In the genomic region with DNA sequence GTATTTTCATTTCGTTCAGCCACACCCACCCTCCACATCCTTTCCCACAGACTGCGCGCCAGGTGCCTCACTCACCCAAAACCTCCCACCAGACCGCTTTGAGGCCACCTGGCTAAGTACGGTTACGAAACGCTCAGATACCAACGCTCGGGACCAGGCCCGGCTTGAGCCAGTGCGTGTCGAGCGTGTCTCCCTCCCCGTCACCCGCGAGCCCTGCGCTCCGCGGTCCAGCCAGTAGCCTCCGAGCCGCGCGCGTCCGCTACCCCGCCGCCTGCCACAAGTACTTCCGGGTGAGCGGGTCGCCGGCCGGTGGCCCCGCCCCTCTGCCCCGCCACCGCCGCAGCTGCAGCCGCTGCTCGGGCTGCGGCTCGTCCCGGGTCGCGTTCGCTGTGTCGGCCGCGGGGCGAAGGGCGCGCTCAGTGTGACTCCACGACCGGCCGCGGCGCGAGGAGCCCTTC, we compare ENCODE assay signal across 8 mouse cellular contexts. TPM values are rescaled to one million over a fixed set of nuclear protein-coding genes. Genes with fewer than 3 reads are reported as not detected.
DNase-seq lines count a peak whose midpoint lies in the region; ATAC-seq lines count a peak whose summit lies in the region.

No protein-coding gene starts in this region.

- ATAC-seq in hindbrain, embryonic 13.5 days (ENCODE audit: low FRiP score): peak; percentile 96

- no peaks in the 10 kb centered on the region for H3K27me3 ChIP-seq in hindbrain, embryonic 13.5 days

- H3K9me3 ChIP-seq in hindbrain, embryonic 13.5 days: no peaks in the 10 kb centered on the region

- H3K36me3 ChIP-seq in hindbrain, embryonic 13.5 days: no peaks in the 10 kb centered on the region; the same call in 1 of the 2 replicates
- H3K36me3 ChIP-seq in macrophage (ENCODE audit: inconsistent target): peaks cover 4% of the 10 kb centered on the region; the same call in 1 of the 2 replicates

- peak overlapping the region; percentile 91 for H3K27ac ChIP-seq in hindbrain, embryonic 13.5 days
- H3K27ac ChIP-seq in macrophage: peak overlapping the region; percentile 28; the same call in 1 of the 2 replicates

- DNase-seq in R1 (ENCODE audit: low read depth, low spot score): peak; percentile 75
- peak; percentile 94 for DNase-seq in cerebellum, postnatal 10 days
- peak; percentile 39 to 65 for DNase-seq in frontal cortex, postnatal 14 days (ENCODE audit: low spot score in 2 of 2)
- peak; percentile 84 for DNase-seq in left cerebral cortex, adult 18-20 months (ENCODE audit: low spot score in 2 of 2)
- DNase-seq in right cerebral cortex, adult 2 months (ENCODE audit: low spot score in 2 of 2): peak; percentile 77
- peak; percentile 85 for DNase-seq in urinary bladder, postnatal 14 days (ENCODE audit: low spot score)

- H3K4me2 ChIP-seq in hindbrain, embryonic 13.5 days: peak overlapping the region; percentile 85

- peak overlapping the region; percentile 94 for H3K9ac ChIP-seq in hindbrain, embryonic 13.5 days

- peaks cover 28% of the 10 kb centered on the region for H3K4me1 ChIP-seq in hindbrain, embryonic 13.5 days (replicated peaks)

- H3K79me2 ChIP-seq in macrophage (ENCODE audit: inconsistent target): peaks cover 37% of the 10 kb centered on the region

- under 1% methylated on average over 49 of the region's 56 CpGs for WGBS in hindbrain, embryonic 13.5 days
- whole genome bisulfite sequencing in macrophage (ENCODE audit: missing documents): 0% methylated on average over 50 of the region's 56 CpGs

- peak overlapping the region; percentile 97 for H3K4me3 ChIP-seq in hindbrain, embryonic 13.5 days
- peak overlapping the region; percentile 60 for H3K4me3 ChIP-seq in macrophage (ENCODE audit: inconsistent target)

RNA-seq across cellular contexts. Expression of gene Lrrfip2, which starts 0.4 kb away (rescaled TPM):
- polyA plus RNA-seq in hindbrain, embryonic 13.5 days (2015; fragmentation: Nextera tagmentation; extraction: Ambion mirVana): 42.3 and 45.9 TPM in 2 replicates
- 10 to 100 TPM; 43.9 to 48.6 TPM for total RNA-seq in left cerebral cortex, adult 18-20 months (2021)
- total RNA-seq in macrophage (2018; cell fraction: chromatin; rRNA removed): 1,000 to 10,000 TPM in 3 of 26 experiments, 100 to 1,000 TPM in 23; 125 to 1,240 (median 267) TPM
- 10 to 100 TPM; 33.5 to 87.4 (median 42.4) TPM for total RNA-seq in macrophage (2018; cell fraction: cytosol; rRNA removed)
- total RNA-seq in macrophage (2018; cell fraction: nucleus; rRNA removed): 100 to 1,000 TPM in 19 of 26 experiments, 10 to 100 TPM in 7; 62.8 to 669 (median 140) TPM
- polyA plus RNA-seq in macrophage (2018): 36.3 to 65.4 TPM (median 49.8 TPM) in 3 replicates

Comparison
In these comparisons a context has a peak if more than half of its experiments do, and no peak if none do; other contexts are left out.
1. Peak in every context shown above with its lines: DNase-seq, ATAC-seq, H3K4me3 ChIP-seq and H3K27ac ChIP-seq.